Mouse (Mus musculus) midbrain, embryonic 11.5 days (tissue): ENCODE measurements at regions not wholly inside any gene's neighbourhood (a gene's known extent, or its start where the extent isn't known, plus 50 kb on each side); places are given as distances from the start of the nearest gene placed in this dataset.

Source experiments
- ATAC-seq: fragments of 200-750 bp; cut with Nextera tagmentation; 2 replicates; pipeline ENCODE4 v1.8.0; 2017; ENCODE audit warnings: moderate TSS enrichment, moderate library complexity; ENCODE audit not compliant: low FRiP score
- DNase-seq: peaks from one replicate; pipeline ENCODE4 v3.0.0; 2015; ENCODE audit warnings: low spot score; ENCODE audit errors: missing footprints
- H3K27ac ChIP-seq: fragments of 300-500 bp; sonication (generic); 2 replicates; pipeline ENCODE4 v1.5.1; 2014; ENCODE audit warnings: low read depth, low read length
- H3K27me3 ChIP-seq: fragments of 300-500 bp; sonication (generic); 2 replicates; pipeline ENCODE4 v1.6.1; 2014; ENCODE audit warnings: mild to moderate bottlenecking, low read length, moderate library complexity, mixed read lengths; ENCODE audit not compliant: control insufficient read depth, insufficient read depth
- H3K36me3 ChIP-seq: fragments of 300-500 bp; sonication (generic); 2 replicates; pipeline ENCODE4 v1.6.1; 2014; ENCODE audit warnings: mild to moderate bottlenecking, low read length, moderate library complexity, mixed read lengths; ENCODE audit not compliant: control insufficient read depth, insufficient read depth
- H3K4me1 ChIP-seq: fragments of 300-500 bp; sonication (generic); 2 replicates; pipeline ENCODE4 v1.6.1; 2014; ENCODE audit warnings: low read length; ENCODE audit not compliant: control insufficient read depth, insufficient read depth
- H3K4me2 ChIP-seq: fragments of 300-500 bp; sonication (generic); 2 replicates; pipeline ENCODE4 v1.6.1; 2014; ENCODE audit warnings: mild to moderate bottlenecking, moderate library complexity
- H3K4me3 ChIP-seq: fragments of 300-500 bp; sonication (generic); 2 replicates; pipeline ENCODE4 v1.5.1; 2014; ENCODE audit warnings: low read depth, low read length
- H3K9ac ChIP-seq: fragments of 300-500 bp; sonication (generic); 2 replicates; pipeline ENCODE4 v1.6.1; 2014; ENCODE audit warnings: low read length
- H3K9me3 ChIP-seq: fragments of 300-500 bp; sonication (generic); 2 replicates; pipeline ENCODE4 v1.6.1; 2016; ENCODE audit warnings: low read length; ENCODE audit not compliant: control insufficient read depth
- WGBS: fragments of 180-500 bp; shearing (Covaris S2); extraction: QIAGEN DNeasy Blood & Tissue Kit; methylation state at CpG from one replicate; pipeline ENCODE4 v1.1.7; 2014; 5-methylcytosine and 5-hydroxymethylcytosine counted together

DNA sequence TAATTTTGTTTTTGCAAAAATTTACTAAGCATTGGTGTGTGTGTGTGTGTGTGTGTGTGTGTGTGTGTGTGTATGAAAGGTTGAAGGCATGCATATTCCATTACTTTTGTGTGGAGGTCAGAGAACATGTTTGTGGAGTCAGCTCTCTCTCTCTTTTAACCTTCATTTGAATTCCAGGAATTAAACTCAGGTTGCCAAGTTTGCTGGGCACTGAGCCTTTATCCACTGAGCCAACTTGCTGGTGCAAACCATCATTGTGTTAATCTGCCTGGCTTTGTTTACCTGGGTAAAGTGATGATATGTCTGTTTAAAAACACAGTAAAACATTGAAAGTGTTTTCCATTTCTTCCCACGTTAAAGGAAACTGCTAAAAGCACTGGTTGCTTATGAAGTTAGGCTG is 154.7 kb upstream of the Kcnq5 start:
- Histone ChIP-seq H3K4me2 (no peak overlapping the region), H3K27ac (no peak overlapping the region), H3K4me1 (no peaks in the 10 kb centered on the region), H3K27me3 (no peaks in the 10 kb centered on the region), H3K4me3 (no peak overlapping the region), H3K9me3 (no peaks in the 10 kb centered on the region), H3K36me3 (no peaks in the 10 kb centered on the region), H3K9ac (no peak overlapping the region)
- DNase-seq (no peak), ATAC-seq (no peak)
- 86% methylated on average over 1 of the region's 1 CpGs for WGBS

DNA sequence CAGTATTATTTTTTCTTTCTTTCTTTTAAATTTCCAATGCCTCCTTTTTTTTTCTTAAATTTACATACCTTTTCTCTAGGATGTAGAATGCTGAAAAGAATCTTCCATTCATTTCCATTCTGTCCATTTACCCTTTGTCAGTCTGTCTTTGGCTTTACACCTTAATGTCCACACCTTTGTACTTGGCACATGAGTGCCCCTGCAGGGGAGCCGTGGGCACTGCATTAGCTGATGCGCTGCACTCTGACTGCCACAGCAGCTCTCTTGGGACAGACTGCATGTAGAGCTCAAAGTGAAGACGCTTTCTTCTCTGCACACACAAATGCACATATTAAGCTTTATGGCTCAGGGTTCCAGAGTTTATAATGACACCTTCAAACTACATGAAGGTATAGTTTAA is 143.8 kb upstream of the Kcnq5 start:
- no peaks in the 10 kb centered on the region for H3K9me3 ChIP-seq
- no peaks in the 10 kb centered on the region for H3K27me3 ChIP-seq
- no peaks in the 10 kb centered on the region for H3K4me1 ChIP-seq
- ATAC-seq (peak; percentile 64; the same call in 1 of the 2 replicates), DNase-seq (no peak)
- H3K4me2 ChIP-seq, result no peak overlapping the region
- H3K4me3 ChIP-seq, result no peak overlapping the region
- H3K36me3 ChIP-seq, result no peaks in the 10 kb centered on the region
- H3K9ac ChIP-seq, result no peak overlapping the region
- WGBS, result 61% methylated on average over 3 of the region's 3 CpGs
- H3K27ac ChIP-seq, result no peak overlapping the region

DNA sequence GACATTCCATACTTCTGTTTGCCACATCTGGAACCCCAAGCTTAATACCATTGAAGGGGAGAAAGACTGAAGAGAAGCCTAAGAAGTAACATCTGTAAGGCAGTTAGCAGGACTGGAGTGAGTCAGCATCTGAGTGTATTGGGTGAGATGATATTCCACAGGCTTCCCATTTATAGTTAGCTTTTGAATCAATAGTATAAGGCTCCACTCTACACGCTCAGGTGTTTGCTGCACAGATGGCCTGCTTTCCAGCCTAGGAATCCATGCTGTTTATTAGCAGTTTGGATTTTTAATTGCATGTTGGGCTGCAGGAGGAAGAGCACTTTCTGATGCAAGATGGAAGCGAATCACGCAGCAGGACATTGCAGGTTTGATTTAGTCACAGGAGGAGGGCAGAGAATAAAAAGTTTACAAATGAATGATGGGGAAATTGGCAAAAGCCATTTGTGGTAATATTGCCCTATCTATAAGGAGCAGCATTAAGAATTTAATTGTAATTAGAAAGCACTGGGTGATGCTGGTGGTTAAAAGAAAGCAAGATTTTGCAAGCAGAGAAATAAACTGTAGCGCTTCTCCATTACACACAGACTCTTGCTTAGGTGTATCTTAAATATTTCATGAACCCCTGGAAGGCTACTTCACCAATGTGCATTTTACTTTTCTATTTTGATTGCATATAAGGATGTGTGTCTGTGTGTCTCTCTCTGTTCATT is 109.8 kb upstream of the Kcnq5 start:
- Histone ChIP-seq H3K27me3 (no peaks in the 10 kb centered on the region), H3K27ac (no peak overlapping the region), H3K9ac (no peak overlapping the region), H3K4me2 (no peak overlapping the region), H3K4me1 (no peaks in the 10 kb centered on the region), H3K9me3 (no peaks in the 10 kb centered on the region), H3K4me3 (no peak overlapping the region), H3K36me3 (no peaks in the 10 kb centered on the region)
- ATAC-seq (no peak), DNase-seq (no peak)
- 89% methylated on average over 4 of the region's 4 CpGs for WGBS

DNA sequence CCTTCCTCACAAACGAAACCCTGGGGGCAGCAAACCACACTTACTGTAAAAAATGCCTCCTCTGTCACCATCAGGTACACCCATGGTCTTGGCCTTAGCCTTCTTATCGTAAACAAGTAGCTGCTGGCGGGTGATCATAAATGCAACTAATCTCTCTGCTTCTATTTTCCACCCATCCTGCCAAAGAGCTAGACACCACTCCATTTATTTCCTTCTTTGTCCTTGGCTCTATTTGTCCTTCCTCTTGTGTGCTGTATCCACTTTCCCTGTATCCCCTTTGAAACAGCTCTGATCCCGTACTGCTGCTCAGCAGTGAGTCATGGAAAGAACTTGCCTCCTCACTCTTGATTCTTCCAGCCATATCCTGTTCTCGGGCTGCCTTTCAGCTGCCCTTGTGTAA is 108.3 kb upstream of the Kcnq5 start:
- Histone ChIP-seq H3K9me3 (no peaks in the 10 kb centered on the region), H3K4me3 (no peak overlapping the region), H3K36me3 (no peaks in the 10 kb centered on the region), H3K4me2 (no peak overlapping the region), H3K4me1 (no peaks in the 10 kb centered on the region), H3K27ac (no peak overlapping the region), H3K9ac (no peak overlapping the region), H3K27me3 (no peaks in the 10 kb centered on the region)
- no peak for ATAC-seq
- 80% methylated on average over 5 of the region's 5 CpGs for WGBS
- DNase-seq, result no peak
